ENCODE assay signal across 8 mouse cellular contexts in genomic region chr8:122475580-122476320, GRCm38 (mm10). TPM values are rescaled to one million over a fixed set of nuclear protein-coding genes. Genes with fewer than 3 reads are reported as not detected.
A peak's percentile ranks its signal among the peaks of the same experiment; 100 is the strongest.
DNase-seq lines count a peak whose midpoint lies in the region; ATAC-seq lines count a peak whose summit lies in the region.

Gene Rnf166, minus strand, starts transcription at chr8:122476064.
Gene Ctu2, plus strand, starts transcription at chr8:122476143.

- peak within 1 kb of the TSS; percentile 42; the same call in 1 of the 2 replicates for H3K27ac ChIP-seq in hindbrain, embryonic 11.5 days (ENCODE audit: low read depth, low read length)

- peak; percentile 95 for ATAC-seq in hindbrain, embryonic 11.5 days (ENCODE audit: low FRiP score)

- H3K36me3 ChIP-seq in hindbrain, embryonic 11.5 days (ENCODE audit: control insufficient read depth, insufficient read depth, low read length): 0 out of 2 replicates have a peak, but pooled peaks cover 2% of the 10 kb centered on the region

- H3K9ac ChIP-seq in hindbrain, embryonic 11.5 days (ENCODE audit: low read depth, low read length): peak within 1 kb of the TSS; percentile 94

- peak; percentile 98 for DNase-seq in MN1 (ENCODE audit: low spot score)
- DNase-seq in cerebellum, adult 9-10 months: peak; percentile 85
- peak; percentile 64 to 93 for DNase-seq in frontal cortex, adult 2 months (ENCODE audit: extremely low spot score in 1 of 2, low spot score in 1 of 2)
- peak; percentile 98 for DNase-seq in hindbrain, embryonic 11.5 days (ENCODE audit: low spot score)
- DNase-seq in layer of hippocampus, postnatal 10 days (ENCODE audit: low spot score in 2 of 2): peak; percentile 94 to 97
- DNase-seq in lung, postnatal 10 days: peak; percentile 93
- peak; percentile 93 for DNase-seq in ovary, postnatal 36 days (ENCODE audit: low spot score)
- DNase-seq in thymus, postnatal 25 days: peak; percentile 95

- H3K9me3 ChIP-seq in hindbrain, embryonic 11.5 days (ENCODE audit: control insufficient read depth, low read length): no peaks in the 10 kb centered on the region

- peaks cover 8% of the 10 kb centered on the region; the same call in 1 of the 2 replicates for H3K4me1 ChIP-seq in hindbrain, embryonic 11.5 days (replicated peaks; ENCODE audit: control insufficient read depth, insufficient read depth, low read length)

- WGBS in hindbrain, embryonic 11.5 days: under 1% methylated on average over 69 of the region's 103 CpGs

- H3K4me2 ChIP-seq in hindbrain, embryonic 11.5 days (replicated peaks; ENCODE audit: low read depth, low read length): peak within 1 kb of the TSS; percentile 85

- H3K27me3 ChIP-seq in hindbrain, embryonic 11.5 days (ENCODE audit: control insufficient read depth, insufficient read depth, low read length): no peaks in the 10 kb centered on the region

- H3K4me3 ChIP-seq in hindbrain, embryonic 11.5 days (ENCODE audit: low read depth, low read length): peak within 1 kb of the TSS; percentile 98

RNA-seq across cellular contexts. Expression of gene Rnf166, which starts in this region (rescaled TPM):
- 62.3 and 86.3 TPM in 2 replicates for polyA plus RNA-seq in frontal cortex, adult 2 months (2012; rRNA removed)
- polyA plus RNA-seq in hindbrain, embryonic 11.5 days (2014; fragmentation: Nextera tagmentation; extraction: Ambion mirVana): 24.2 and 27.6 TPM in 2 replicates
- 10 to 100 TPM; 19.7 to 23.5 TPM for total RNA-seq in layer of hippocampus, postnatal 10 days (2021)

RNA-seq across cellular contexts. Expression of gene Ctu2, which starts in this region (rescaled TPM):
- 40.2 and 51.2 TPM in 2 replicates for polyA plus RNA-seq in frontal cortex, adult 2 months (2012; rRNA removed)
- 65.6 and 67.5 TPM in 2 replicates for polyA plus RNA-seq in hindbrain, embryonic 11.5 days (2014; fragmentation: Nextera tagmentation; extraction: Ambion mirVana)
- 10 to 100 TPM; 35.1 to 36.0 TPM for total RNA-seq in layer of hippocampus, postnatal 10 days (2021)

Comparison
In these comparisons a context has a peak if more than half of its experiments do, and no peak if none do; other contexts are left out.
1. Peak in every context shown above with its lines: DNase-seq, ATAC-seq, H3K4me3 ChIP-seq and H3K27ac ChIP-seq.